Mouse (Mus musculus) liver, postnatal 0 days (tissue): Measurements from ENCODE around the gene Eya2.

Experiments
- CTCF ChIP-seq: sonication (generic); IDR thresholded peaks from 2 replicates; pipeline ENCODE4 v1.5.1; 2016; ENCODE audit warnings: antibody characterized with exemption, low read depth
- EP300 ChIP-seq: IDR thresholded peaks from 2 replicates; pipeline ENCODE4 v1.6.1; 2016; ENCODE audit warnings: antibody characterized with exemption, low read depth, mild to moderate bottlenecking

DNA sequence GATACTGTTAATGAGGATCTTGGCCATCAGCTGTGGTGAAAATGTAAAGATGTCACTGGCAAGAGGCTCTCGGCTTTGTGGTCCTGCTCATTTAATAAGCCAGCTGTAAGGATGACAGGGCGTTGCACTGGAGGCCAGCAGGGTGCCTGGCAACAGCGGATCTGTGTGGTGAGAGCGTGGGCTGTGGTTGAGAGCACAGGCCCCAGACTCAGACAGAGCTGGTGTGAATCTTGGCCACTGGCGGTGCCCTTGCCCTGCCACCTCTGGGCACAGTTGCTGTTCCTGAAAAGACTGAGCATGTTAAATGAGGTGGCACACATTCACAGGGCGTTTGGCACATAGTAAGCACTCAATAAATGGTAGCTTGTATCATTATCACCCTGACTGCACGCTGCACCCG is 8.9 kb downstream of the Eya2 start:
- TF ChIP-seq CTCF (no peak), EP300 (no peak)
